Mouse (Mus musculus) frontal cortex, adult (tissue): ENCODE results near the gene Gm45213.

Experiments used
- ATAC-seq: cut with Nextera tagmentation; 2 replicates; pipeline ENCODE4 v1.9.2; 2017; ENCODE audit warnings: mild to moderate bottlenecking, moderate library complexity, mixed read lengths; ENCODE audit not compliant: low TSS enrichment

The Gm45213 gene

DNA sequence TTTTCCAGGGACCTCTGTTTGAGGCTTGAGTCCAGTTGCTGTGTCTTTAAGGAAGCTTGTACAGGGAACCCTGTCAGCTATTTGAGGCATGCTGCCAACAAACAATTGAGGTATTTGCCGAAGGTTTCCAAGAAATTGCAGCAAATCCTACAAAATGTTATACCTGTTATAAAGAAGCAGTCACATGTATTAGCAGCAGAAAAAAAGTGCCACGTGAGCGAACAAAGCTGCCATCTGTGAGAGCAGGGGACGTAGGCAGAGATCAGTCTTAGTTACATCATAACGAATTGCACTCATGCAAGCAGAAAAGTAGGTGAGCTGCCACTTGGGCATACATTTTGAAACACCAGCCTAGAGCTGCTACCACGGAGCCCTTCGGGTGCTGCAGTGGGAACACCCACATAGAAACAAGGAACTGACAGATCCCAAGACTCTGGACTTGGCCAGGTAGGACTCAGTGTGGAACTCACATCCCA lies 63.2 kb downstream of the Gm45213 start:
- no peak for ATAC-seq

DNA sequence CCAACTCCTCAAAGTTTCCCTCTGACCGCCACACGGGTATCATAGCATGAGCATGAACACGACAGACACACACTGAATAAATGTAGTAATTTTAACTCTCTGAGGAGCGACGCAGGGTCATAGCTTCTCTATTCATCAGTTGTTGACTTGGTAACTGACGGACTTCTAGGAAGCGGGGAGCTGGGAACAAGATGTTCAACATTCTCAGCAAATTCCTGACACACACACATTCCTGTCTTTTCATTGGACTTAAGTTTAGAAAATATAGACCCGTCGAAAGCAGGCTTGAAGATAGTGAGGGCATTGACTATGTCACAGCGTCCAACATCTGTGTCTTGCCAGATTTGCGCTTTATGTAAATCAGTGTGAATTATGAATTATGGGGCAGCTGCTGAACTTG lies 63.8 kb downstream of the Gm45213 start:
- ATAC-seq, result no peak

DNA sequence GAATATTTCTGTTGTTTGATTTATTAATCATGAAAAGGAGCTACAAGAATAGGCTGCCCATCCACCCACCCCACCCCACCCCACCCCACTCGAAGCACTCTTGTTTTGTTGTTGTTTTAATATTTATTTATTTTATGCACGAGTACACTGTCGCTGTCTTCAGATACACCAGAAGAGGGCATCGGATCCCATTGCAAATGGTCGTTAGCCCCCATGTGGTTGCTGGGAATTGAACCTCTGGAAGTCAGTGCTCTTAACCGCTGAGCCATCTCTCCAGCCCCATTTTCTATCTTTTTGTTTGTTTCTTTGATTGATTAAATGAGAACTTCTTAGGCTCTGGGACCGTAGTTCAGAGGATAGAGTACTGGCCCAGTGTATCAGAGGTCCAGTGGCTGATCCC lies 64.5 kb downstream of the Gm45213 start:
- ATAC-seq, result no peak

DNA sequence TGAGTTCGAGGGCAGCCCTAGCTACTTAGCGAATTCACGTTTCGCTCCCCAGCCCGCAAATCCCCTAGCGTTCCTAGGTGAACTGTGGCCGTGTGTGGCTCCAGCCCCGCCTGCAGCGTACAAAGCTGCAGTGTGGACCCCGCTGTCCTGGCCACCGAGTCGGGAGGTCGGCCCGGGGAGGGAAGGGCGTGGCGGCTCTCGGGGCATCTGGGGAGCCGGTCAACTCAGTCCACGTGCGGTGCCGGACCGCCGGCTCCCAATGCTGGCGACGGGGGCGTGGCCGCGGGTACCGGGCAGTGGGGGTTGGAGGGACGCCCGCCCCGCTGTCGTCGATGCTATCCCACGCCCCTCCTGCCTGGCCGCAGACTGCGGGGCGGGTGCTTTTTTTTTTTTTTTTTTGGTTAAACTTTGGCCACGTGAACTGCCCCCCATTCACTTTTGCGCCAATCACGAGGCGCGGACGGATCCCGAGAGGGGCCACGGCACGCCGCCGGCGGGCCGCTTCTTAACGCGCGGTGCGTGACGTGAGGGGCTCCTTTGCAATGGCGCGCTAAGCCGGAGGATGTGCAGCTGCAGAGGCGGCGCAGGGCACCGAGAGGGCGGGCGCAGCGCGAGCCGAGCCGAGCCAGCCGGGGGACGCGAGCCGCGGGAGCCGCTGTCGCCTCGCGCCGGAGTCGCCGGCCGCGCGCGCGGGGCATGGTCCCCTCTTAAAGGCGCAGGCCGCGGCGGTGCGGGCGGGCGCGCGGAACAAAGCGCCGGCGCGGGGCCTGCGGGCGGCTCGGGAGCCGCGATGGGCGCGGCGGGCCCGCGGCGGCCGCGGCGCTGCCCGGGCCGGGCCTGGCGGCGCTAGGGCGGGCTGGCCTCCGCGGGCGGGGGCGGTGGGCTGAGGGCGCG lies 65.8 kb downstream of the Gm45213 start, which contains the start of gene Chsy1:
TSS of gene Chsy1 (plus strand) at position 555 of the 894 bp plus-strand sequence.
- peak; percentile 78 for ATAC-seq

DNA sequence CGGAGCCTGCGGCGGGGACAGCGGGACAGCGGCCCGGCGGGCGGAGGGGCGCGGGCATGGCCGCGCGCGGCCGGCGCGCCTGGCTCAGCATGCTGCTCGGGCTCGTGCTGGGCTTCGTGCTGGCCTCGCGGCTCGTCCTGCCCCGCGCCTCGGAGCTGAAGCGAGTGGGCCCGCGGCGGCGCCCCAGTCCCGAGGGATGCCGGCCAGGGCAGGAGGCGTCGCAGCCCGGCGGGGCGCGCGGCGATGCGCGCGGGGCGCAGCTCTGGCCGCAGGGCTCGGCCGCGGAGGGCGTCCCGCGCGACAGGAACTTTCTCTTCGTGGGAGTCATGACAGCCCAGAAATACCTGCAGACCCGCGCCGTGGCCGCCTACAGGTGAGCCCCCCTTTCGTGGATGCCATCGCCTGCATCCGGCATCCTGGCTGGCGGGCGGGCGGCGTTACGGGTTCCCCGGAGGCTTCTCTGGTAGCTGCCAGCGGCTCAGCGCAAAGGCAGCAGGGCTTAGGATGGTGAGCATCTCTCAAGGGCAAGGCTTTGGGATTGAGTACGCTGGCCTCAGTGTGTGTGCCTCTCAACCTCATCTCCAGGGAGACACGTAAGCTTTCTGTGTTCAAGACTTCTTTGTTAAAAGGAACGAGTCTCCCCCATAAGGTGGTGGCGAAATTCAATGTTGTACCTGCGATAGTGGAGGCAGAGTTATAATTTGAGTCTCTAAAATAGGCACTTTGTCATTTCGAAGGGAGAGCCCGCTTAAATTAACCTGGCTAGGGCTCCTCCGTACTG lies 66.6 kb downstream of the Gm45213 start:
- ATAC-seq, result peak; percentile 50

DNA sequence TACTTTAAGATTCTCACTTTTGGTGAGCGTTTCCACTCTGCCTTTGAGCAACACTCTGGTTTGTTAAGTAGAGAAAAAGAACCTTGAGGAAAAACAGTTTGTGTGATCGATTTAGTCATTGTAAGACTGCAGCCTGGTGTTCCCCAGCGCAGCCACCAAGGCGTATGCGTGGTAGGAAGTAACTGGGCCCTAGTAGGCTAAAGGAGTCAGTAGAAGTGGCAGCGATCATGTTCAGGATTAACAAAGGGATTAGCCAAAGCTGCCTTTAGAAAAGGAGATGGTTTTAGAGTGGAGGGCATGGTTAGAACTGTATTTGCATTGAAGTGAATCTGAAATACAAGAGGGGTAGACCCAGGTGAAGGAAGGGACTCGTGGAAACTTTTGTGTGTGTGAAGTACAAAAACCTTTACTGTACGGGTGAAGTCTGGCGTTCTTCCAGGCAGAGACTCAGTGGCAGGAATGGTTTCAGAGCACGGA lies 67.3 kb downstream of the Gm45213 start:
- ATAC-seq, result no peak

DNA sequence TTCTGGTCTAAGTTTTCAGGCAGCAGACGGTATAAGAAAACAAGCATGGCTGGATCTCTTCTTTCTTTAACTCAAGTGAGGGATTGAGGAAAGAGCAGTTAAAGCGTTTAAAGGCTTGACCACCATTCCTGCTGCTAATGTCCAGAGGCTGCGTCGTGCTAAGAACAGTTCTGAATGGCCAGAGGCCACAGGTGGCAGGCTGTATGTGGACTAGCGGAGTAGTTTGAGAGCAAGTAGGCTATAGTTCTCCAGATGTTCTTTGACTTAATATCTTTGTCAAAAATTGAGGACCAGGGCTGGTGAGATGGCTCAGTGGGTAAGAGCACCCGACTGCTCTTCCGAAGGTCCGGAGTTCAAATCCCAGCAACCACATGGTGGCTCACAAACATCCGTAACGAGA lies 67.8 kb downstream of the Gm45213 start:
- ATAC-seq, result no peak
